Mouse (Mus musculus) A20 (cell line): ENCODE data around the gene Atp8a2.
A peak's percentile ranks its signal among the peaks of the same experiment; 100 is the strongest.

Source experiments
- DNase-seq: peaks from one replicate; pipeline ENCODE4 v3.0.0-alpha.2; 2011; ENCODE audit warnings: low read depth, low spot score

The Atp8a2 gene

GRCm38 (mm10) chr14:59793841-59794240 lies 403.1 kb downstream of the Atp8a2 start:
- DNase-seq = no peak

GRCm38 (mm10) chr14:59783348-59784341 lies 413.3 kb downstream of the Atp8a2 start:
- no peak for DNase-seq

DNA sequence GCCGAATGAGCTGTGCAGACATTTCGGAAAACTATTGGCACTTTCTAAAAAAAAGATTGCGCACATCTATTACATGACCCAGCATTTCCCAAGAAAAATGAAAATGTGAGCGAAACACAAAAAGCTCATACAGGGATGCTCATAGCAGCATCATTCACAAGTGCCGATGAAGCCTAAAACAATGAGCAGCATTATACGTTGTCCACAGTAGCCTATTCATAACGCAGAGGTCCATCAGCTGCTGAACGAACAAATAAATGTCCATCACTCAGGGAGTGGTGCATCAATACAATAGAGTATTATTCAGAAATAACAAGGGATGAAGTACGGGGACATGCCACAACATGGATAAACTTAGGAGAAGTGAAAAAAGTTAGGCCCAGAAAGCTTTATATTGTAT lies 416.6 kb downstream of the Atp8a2 start:
- DNase-seq = no peak

DNA sequence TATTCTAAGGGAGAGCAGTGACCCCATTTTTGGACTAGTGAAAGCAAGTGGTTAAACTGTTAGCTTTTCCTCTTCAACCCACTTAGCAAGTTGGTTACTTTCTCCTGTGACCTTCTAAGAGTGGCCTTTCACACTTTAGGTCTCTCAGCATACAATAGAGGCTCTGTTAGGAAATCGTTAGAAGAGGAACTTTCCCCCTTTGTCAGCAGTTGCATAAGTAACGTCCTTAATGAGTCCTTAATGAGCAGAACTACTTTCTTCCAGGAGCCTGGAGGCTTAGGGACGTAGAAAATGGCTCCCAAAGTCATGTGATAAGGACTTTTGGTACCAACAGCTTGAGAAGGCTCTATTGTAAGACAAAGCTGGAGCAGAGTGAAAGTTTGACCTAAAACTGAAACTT lies 434.8 kb downstream of the Atp8a2 start:
- no peak for DNase-seq

- no peak for DNase-seq
Observed at GRCm38 (mm10) chr14:59759900-59760493, 437.0 kb downstream of the Atp8a2 start.

- DNase-seq = no peak
Observed at GRCm38 (mm10) chr14:59759196-59759839, 437.7 kb downstream of the Atp8a2 start.

- no peak for DNase-seq
Observed at GRCm38 (mm10) chr14:59752401-59752800, 444.6 kb downstream of the Atp8a2 start.

- DNase-seq = no peak
Observed at GRCm38 (mm10) chr14:59750005-59750404, 447.0 kb downstream of the Atp8a2 start.

DNA sequence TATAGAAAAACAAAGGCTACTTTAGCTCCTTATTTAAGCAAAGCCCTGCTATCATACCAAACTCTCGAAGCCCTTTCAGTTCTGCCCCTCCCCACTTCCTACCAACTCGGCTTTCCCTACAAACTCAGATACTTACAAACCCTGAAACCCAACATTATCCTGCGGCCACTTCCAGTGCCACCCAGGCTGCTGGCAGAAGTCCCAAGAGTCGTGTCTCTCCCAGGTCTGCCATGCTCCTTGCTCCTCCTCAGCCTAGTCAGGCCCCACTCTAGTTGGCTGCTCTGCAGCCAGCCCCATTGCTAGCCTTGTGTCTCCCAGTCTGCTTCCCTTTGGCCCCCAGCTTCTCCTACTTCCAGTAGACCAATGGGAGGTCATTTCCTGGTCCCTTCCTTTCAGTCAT lies 451.3 kb downstream of the Atp8a2 start:
- DNase-seq = no peak

DNA sequence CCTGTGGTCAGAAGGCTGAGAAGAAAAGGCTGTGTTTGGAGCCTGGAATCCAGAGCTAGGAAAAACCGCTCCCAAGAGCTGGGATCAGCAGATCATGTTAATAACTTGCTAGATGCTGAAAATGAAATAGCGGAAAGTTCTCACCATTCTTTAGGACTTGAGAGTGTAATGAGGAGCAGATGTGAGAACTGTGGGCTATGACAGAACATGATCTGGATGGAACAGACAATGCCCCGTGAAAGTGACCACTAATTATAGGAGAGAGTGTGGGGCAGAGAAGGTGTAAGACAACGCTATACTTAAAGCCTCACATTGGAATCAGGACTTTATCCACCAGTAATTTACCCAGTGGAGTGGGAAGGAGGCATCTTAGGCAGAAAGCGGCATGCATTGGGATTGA lies 455.2 kb downstream of the Atp8a2 start:
- DNase-seq = no peak

- no peak for DNase-seq
Observed at GRCm38 (mm10) chr14:59739446-59739845, 457.5 kb downstream of the Atp8a2 start.

GRCm38 (mm10) chr14:59737734-59738294 lies 459.2 kb downstream of the Atp8a2 start:
- peak; percentile 4 for DNase-seq

DNA sequence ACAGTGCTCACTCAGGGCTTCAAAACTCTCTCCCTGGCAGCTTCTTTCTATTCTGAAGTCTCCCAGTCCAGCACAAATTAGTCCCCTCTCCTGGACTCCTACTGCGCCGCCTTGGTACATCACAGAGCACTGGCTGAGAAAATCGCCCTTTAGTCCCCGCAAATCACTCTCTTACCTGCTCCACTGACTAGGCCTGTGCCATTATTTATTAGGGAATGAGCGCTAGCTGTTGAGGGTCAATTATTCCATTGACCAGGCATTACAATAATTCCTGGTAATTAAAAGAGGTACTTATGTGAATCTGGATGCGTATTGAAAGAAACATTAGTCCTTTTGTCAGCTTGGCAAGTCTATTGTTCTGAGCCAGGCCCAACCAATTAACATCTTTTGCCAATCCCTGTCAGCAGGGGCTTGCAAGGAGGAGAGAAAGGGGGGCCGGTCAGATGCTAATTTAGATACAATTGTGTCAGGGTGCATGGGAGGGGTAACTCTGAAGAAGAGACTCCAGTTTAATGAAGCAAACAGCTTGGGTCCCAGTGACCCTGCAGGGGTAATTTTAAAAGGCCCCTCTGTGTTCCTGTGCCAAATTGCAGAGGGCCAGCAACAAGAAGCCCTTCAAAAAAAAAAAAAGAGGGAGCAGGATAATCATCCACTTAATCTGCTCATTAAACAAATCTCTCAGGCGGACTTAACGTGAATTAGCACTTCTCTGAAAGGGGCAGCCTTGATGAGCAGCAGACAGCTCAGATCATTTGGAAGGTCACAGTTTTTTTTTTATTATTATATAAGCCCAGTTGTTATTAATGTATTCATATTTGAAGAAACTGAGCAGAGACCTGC lies 459.9 kb downstream of the Atp8a2 start:
- no peak for DNase-seq

DNA sequence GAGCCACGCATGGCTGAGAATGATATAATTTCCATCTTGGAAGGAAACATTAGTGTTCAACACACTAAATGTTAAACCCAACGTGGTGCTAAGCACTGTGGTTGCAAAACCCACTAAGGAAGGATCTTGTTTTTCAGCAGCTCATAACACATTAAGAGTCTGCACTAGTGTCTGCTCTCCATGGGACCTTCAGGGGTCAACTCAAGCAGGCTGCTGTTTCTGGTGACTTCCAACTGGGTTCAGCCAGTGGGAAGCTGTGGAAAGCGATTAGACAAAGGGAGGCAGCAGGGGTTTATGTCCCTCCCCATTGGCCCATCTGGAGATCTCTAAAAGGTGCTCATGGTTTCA lies 467.0 kb downstream of the Atp8a2 start:
- DNase-seq = no peak

GRCm38 (mm10) chr14:59729298-59730042 lies 467.5 kb downstream of the Atp8a2 start:
- DNase-seq = no peak

- no peak for DNase-seq
Observed at GRCm38 (mm10) chr14:59727016-59727415, 470.0 kb downstream of the Atp8a2 start.

- DNase-seq = no peak
Observed at GRCm38 (mm10) chr14:59723163-59723562, 473.8 kb downstream of the Atp8a2 start.

DNA sequence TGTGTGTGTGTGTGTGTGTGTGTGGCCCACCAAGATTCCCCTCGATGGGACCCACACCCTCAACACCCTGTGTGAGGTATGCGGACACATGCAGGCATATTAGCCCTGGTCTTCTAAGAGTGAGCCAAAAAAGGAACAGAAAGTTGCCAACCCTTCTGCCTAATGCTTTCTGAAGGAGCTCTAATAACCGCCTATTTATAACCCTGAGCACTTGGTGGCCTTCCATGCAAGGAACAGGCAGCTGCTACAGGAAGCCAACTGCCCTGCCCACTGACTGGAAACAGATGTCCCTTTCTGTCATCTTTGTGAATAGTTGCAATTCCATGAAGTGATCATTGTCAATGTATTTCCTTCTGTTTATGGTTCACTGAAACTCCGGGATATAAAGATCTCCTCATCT lies 475.0 kb downstream of the Atp8a2 start:
- peak; percentile 19 for DNase-seq

- no peak for DNase-seq
Observed at GRCm38 (mm10) chr14:59721356-59721755, 475.6 kb downstream of the Atp8a2 start.

DNA sequence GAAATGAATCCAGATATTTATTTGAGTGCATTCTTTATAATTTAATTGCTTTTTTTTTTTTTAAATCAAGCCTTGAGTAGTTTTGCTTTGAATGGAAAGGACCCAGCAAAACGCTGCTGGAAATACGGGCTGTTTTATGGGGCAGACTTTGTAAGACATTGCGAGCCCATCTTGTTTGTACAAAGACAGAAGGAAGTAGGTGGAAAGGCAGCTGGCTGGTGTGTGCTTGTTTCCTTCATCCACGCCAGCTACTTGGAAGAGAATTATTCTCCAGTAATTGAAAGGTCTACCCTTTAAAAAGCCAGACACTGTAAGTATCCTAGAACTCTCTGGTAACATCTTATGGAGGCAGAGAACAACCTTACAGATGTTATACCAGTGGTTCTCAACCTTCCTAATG lies 476.6 kb downstream of the Atp8a2 start:
- no peak for DNase-seq
